Mouse (Mus musculus): ENCODE measurements around the gene Tshr.
"Not testable (repeated sequence)": the region's sequence is repeated elsewhere in the genome, so short reads cannot be mapped to it uniquely, and the experiment has no call there.

Tshr gene

DNA sequence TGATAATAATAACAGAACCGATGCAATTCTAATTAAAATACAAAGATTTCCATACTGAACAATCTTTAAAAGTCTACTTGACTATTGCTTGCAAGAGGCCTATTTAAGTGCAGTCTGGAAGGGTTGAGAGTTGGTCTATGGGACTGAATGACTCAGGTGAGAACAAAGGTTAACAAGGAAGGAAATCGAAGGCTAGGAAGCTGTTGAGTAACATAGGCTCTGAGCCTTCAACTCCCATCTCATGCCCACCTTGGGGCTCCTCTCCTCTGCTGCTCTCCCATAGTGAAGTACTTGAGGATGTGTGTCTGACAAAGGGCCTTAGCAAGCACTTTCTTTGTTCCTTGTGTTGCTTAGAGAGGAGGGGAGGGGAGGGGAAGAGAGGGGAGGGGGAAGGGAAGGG, 116.1 kb downstream of the Tshr start:
- DNase-seq: no peak

DNA sequence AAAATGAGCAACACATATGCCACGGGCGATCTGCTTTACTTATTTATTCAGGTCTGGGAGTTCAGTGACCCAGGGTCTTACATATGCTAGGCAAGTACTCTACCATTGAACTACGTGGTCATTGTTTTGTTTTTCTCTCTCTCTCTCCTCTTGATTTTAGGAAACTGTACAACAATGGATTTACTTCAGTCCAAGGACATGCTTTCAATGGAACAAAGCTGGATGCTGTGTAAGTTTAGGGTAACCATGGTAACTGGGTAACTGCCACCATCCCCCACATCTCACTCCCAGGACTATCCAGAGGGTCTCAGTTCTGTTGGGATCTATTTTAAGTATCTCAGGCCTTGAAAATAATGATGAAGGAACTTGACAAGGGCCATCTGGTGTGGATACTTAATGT, 127.4 kb downstream of the Tshr start:
- DNase-seq: no peak

DNA sequence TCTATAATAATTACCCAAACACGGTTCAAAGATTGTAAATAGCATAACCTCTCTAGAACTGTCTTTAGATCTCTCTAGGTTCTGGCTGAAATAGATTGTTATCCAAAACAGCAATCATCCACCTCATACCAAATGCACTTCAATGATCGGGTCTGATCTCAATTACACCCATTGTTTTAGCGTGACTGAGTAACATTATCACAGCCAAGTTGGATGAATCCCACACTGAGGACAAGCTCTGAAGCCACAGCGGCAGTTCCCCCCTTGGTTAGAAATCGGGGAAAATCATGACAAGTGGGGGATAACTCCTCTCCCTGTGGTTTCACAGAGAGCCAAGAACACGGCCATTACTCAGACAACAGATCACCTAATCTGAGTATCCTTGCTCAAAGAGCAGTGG, 129.6 kb downstream of the Tshr start:
- no peak for DNase-seq

DNA sequence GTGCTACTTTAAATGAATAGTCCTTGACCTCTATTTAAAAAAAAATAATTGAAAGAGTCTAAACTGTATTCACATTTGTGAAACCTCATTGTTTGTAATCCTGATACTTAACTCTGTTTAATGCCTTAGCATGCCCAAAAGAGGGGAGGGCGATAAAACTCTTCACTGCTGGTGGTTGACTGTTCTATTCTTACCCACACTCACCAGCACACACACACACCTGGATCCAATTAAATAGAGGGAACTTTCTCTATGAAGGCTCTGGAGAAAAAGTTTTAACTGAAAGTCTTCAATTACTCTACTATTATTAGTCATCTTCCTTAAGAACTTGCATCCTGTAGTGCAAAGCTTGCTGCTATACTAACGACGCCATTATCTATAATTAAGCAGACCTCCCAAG, 133.4 kb downstream of the Tshr start:
- DNase-seq: no peak

DNA sequence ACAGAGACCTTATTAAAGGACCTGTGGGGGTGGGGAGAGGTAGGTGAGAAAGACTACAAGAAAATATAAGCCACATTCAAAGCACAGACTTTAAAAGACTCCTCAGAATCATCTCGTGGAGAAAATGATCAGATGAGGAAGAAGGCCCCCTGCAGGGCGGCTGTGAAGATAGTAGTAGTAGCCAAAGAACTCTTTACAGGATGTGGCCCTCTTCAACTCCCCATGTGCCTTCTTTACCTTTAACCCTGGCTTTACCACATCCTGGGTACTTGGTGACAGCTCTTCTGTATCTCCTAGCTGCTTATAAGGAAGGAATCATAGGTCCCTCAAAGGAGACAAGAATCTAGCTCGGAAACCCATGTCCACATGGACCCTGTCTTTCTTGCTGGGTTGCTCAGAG, 139.3 kb downstream of the Tshr start:
- no peak for DNase-seq

DNA sequence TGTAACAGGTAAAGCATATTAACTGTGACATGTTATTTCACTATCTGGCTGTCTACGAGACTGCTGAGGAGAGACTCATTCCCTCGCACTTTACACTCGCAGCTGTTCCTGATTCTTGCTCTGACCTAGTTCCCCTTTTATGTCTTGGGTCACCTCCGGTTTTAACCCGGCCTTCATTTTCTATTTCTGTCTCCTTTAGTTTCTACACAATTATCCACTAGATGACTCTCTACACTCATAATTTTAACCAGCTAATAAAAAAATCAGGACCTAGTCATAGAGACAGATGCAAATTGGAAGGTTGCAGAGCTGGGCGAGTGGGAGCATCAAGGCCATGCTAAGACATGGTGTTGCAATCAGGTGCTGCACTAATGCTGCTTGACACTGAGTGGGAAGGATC, 150.2 kb downstream of the Tshr start:
- DNase-seq: no peak

DNA sequence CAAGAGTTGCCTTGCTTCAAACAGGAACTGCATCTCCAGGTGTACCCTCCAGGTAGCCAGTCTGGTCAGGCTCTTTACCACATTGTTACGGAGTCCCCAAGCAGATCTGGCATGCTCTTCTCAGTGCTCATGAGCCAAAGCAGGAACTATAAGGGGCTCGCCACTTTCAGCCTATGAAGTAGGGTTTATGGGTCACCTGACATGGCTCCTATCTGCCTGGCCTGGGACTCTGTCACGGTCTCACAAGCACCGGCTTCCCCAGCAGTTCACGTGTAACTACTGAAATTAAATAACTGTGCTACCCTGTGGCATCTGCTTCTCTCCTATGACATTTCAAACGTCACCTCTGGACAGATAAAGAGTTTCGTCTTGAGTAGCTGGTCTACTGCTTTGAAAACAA, 155.8 kb downstream of the Tshr start:
- DNase-seq: no peak

DNA sequence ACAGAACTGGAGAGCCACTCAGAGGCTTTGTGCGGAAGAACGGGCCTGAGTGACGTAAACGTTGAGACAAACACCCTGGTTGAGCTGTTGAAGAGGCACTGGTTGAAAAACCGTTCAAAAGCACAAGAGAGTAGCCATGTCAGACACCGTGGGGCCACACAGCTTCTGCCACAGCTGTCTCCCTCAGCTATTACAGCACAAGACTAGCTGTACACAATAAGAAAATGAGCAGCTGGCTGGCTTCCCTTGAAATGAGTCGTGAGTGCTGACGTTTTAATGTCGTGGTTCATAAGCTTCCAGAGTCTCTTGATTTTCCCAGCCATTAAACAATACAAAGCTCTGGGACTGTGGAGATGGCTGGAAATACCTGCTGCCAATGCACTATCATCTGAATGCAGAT, 165.1 kb downstream of the Tshr start:
- no peak for DNase-seq

DNA sequence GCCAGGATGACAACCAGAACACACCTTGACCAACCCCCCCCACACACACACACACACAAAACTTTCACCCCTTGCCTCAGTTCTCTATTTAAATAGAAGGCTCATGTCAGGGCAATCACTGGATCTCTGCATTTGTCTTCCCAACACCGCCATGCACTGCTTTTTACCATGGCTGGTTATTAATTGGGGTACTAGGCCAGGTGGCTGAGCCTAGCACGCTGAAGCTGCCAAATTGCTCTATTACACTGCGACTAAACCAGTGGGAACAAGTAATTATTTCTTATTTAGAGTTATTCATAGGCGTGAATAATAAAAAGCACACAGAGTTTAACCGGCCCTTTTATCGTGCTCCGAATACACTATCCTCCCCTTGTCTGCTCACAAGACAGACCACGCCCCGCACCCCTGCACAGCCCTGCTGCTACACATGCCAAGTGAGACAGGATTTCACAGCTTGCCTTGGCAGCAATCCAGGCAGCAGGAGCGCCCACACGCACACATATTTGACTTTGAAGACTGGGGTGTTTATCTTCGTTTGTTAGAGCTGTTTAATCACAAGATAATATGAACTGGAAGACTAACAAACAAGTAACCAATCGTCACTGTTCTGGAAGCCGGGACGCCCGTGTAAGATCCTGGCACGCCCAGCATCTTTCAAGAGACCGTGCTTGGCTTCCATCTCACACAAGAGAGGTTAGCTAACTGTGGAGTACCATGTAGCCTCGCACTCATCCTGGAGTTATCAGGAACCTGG, 167.6 kb downstream of the Tshr start:
- peak; percentile 35 to 66 for DNase-seq

DNA sequence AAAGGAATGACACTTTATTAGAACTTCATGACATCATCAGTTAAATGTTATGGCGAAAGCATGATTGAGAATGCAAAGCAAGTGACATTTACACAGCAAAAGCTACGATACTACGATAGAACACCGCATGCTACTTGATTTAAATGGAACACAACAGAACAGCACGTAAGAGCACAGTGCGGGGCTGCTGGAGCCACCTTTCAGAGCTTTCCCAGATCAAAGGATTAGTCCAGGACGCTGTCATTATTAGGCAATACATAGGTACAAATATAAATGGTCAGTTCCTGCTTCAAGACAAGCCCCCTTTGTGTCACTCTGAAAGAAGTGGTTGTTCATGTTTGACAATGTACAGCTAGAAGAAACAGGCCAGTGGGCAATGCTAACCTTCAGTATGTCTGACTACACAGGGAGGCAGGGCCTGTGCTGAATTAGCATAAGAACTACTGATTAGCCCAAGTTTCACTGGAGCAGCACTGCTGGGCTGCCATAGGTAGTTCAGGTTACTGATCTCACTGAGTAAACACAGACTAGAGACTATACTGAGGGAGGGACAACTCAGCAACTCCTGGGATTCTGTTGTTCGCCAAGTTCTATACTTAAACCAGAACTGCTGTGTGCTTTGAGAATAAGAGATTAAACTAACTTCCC, 173.1 kb downstream of the Tshr start:
- DNase-seq: not testable (repeated sequence)

DNA sequence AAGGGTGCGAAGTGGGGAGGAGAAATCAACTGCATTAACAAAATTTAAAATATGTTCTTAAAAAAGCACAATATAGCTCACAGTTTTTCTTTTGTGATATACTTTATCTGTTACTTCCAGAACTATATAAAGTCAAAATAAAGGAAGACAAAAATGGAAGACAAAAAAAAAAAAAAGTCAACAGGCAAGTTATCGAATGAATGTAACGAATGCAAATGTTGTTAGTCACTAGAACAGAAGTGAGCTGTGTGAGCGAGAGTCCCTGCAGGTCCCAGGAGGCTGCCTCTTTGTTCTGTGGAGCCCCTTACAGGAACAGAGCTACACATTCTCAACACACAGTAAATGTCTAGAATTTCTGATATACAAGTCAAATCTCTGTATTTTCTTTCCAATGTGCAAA, 173.8 kb downstream of the Tshr start:
- not testable (repeated sequence) for DNase-seq

DNA sequence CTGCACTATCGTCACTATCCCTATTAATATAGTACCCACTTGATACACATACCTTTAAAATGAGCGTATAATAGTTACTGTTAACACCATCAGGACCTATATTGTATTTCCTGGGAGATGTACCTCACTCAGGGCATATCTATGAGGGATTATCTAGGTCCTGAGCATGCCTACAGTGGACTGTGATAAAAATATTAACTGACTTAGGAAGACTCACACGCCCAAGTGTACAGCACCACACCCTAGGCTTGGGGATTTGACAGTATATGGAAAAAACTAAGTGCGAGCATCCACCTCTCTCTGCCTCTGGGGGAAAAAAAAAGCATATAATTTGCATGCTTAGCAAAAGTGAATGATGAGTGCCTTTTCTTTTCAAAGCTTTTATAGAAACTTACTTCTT, 182.8 kb downstream of the Tshr start:
- no peak for DNase-seq

DNA sequence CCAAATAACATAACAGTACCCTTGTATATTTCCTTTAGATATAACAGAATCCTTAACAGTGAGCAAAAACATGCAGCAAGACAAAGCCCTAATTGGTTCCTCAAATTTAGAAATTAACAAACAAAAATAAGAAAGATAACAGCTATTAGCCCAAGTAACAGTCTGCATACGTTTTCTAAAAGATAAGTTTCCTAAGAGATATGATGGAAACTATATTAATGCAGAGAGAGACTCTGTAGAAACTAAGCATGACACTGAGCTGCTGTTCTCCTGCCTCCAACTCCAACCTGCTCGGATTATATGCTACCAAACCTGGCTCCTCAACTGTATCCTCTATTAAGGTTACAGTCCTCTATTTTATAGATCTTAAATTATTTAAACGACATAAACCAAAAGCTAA, 184.9 kb downstream of the Tshr start:
- DNase-seq: no peak

DNA sequence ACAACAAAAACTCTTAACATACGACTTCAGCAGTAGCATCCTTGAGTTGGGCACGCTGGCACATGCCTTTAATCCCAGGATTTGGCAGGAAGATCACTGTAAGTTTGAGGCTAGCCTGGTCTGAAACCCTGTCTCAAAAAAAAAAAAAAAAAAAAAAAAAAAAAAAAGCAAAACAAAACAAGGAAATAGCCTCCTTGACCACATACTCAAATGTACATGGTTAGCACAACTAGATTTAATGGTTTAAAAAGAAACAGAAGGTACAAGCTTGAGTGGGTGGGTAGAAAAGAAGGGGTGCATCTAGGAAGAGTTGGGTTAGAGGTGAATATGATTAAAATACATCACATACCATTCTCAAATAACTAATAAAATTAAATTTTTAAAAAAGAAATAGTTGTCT, 187.3 kb downstream of the Tshr start:
- no peak for DNase-seq

DNA sequence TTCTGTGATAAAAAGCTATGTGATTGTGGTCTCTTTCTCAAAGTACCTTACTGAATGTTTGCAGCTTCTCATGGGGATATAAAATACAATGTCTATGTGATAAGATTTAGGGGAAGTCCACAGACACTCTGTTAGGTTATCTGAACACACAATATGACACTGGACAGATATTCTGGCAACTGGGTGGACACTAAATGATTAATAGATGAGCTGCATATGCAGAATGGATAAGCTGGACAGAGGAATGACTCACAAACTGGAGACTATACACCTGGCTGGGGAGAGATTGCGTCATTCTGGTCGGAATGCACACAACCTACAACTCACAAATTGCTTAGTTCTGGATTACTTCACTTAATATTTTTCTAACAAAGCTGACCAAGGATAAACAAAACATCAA, 195.3 kb downstream of the Tshr start:
- no peak for DNase-seq

DNA sequence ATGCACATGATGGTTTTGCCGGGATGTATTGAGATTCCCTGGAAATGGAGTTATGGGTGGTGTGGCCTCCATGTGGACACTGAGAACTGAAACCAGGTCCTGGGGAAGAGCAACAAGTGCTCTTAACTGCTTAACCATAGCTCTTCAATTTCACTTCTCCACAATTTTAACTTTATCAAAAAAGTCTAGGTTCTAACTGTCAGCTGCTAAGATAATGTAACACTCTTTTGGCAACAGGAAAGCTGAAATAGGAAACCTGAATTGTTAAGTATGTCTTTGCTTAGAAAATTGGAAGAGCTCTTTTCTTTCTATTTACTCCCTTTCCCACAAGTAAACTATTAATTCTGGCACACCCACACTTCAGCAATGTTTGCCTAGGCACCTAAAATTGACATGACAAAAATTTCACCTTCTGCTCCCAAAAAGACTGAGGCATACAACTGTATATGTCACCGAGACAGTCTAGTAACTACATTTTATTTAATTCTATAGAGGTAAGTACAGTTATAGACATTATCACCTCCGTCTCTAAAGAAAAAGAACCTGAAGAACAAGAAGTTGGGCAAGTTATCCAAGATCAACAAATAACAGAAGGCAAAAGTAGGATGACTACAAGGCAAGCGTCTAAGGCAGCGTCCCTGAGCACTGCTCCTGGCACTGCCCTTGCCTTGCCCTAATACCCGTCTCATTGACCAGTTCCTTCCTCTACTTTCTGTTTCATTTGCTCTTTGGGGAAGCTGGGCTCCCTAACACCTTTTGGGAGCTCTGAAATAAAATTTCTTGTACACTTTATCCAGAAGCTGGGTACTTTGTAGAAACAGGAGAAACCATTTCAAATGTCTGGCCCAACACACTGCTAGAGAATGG, 197.1 kb downstream of the Tshr start:
- no peak for DNase-seq

DNA sequence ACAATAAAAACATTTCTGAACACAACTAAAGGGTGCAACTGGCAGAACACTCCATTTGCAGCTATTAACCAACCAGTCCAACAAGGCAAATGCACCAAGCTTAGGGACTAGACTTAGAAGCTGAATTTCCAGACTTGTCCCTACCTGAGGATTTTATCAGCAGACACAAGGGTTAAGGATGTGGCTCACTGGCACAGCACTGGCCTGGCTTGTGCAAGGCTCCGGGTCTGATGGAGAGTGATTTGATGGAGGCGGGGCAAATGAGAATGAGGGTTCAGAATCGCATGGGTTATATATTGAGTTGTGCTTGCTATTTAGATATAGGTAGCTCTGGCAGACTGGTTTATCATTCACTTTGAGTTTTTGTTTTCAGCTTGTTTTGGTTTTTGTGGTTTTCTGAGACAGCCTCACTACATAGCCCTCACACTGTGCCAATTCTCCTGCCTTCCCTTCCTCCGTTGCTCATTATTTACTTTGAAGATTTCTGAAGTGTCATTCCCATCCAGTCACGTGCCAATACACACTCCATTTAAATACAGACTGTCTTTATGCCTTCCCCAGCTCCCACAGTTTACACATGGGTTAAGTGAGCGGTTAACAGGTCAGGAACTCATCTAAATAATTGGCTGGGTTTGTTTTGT, 198.1 kb downstream of the Tshr start:
- no peak for DNase-seq

DNA sequence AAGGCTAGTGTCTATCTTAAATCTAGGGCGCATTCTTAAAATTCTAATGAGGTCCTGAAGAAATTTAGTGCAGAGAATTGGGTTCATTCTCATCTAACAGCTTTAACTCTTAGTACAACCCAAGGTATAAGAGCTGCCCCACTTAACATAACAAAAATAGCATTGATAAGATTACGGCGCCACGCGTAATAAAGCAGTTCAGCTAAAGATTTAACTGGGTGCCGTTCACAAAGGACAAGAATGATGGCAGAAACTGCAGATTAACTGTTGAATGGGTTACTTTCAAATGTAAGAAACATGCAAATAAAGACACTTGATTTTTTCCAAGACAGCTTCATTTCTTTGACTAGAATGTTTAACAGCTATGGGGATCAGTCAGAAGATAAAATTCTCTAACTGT, 199.0 kb downstream of the Tshr start:
- DNase-seq: no peak

DNA sequence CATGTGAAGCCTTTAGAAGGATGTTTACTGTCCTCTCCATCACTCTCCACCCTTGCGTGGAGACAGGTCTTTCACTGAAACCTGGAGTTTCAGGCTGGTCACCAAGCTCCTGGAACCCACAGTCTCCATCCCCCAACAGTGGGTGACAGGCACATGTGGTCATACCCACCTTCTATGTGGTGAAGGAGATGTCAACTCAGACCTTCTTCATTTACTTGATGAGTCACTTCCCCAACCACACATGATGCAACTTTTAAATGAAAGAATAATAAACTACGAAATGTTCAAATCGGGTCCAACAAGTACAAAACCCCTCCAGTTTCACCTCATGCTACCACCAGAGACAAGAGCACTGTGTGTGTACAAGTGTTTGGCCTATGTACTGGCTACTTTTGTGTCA, 200.8 kb downstream of the Tshr start:
- no peak for DNase-seq

DNA sequence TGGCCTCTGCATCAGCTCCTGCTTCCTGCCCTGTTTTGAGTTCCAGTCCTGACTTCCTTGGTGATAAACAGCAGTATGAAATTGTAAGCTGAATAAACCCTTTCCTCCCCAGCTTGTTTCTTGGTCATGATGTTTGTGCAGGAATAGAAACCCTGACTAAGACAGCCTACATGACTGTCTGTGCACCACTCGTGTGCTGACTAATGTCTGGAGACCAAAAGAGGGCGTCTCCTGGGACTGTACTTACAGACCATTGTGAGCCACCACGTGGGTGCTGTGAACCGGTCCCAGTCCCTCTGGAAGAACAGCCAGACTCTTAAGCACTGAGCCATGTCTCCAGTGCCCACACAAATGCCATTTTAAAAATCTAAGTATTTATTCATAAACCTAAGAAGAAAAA, 201.5 kb downstream of the Tshr start:
- not testable (repeated sequence) for DNase-seq

DNA sequence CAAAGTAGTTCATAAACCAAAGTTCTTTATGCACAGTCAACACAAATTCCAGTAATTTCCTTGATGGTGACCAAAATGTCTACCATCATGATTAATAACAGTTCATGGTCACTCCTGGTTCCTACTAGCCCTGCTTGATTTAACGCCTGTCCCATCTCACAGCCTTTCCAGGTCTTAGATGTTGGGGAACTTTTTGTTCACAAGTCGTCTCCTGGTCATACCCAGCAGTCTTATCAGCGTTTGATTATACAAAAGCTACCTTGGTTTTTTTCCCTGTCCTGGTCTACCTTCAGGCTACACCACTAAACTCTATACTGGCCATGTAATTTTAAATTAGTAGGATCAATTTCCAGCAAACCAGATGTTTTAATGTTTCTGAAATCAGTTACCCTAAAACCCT, 202.7 kb downstream of the Tshr start:
- no peak for DNase-seq

DNA sequence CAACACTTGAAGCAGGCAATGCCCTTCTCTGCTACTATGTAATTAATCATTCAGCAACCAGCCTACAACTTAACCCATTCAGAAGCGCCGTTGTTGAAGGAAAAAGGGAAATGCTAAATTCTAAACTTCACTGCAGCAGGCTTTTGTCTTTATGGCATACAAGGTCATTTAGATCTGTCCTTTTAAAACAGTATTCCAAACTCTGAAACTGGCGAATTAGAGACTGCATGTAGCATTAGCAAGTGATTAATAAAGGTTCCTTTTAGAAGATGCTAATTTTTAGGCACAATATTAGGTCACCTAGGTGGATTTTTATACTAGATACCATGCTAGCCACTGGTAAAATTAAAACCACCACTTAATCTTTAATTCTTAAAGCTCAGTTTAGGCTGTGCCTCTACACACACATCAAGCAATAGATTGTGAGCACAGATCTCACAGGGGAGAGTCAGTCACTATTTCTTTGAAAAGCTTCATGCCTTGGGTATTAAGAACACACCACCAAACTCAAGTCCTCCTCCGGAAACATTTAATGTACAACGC, 203.2 kb downstream of the Tshr start:
- no peak for DNase-seq

DNA sequence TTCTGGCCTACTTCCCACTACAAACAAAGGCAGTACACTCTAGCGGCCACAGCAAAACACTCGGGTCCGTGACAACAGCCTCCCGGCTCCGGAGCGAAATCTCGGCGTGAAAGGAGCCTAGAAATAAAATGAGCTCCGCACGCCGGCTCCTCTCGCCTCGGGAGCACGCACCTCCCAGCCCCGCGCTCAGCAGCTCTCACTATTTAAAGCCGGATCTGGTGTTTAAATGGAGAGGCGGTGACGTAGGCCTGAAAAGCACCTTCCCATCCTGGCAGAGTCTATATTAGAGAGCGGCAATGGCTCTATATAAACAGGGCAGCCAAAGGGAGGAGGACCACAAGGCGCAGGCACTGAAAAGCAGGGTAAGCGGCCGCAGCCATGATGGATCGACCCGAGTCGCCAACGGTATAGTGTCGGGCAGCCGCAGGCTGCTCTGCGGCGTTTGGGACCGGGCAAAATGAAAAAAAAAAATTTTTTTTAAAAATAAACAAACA, 203.9 kb downstream of the Tshr start:
- DNase-seq: peak; percentile 91 to 94

All from kidney, postnatal 36 days (tissue).